Mouse (Mus musculus) E14TG2a.4 (cell line): Measurements from ENCODE around the gene Csf2.

Experiments used
- H3K27me3 ChIP-seq: 2 replicates; pipeline ENCODE4 v1.6.1; 2014; ENCODE audit warnings: low read length, control low read depth; ENCODE audit not compliant: insufficient read depth
- H3K36me3 ChIP-seq: 2 replicates; pipeline ENCODE4 v1.6.1; 2014; ENCODE audit warnings: low read length, control low read depth; ENCODE audit not compliant: insufficient read depth
- H3K4me1 ChIP-seq: replicated peaks from 2 replicates; pipeline ENCODE4 v1.6.1; 2014; ENCODE audit warnings: low read depth, low read length, control low read depth
- H3K4me3 ChIP-seq: replicated peaks from 2 replicates; pipeline ENCODE4 v1.5.1; 2014; ENCODE audit warnings: mild to moderate bottlenecking, low read length
- H3K9me3 ChIP-seq: 2 replicates; pipeline ENCODE4 v1.6.1; 2014; ENCODE audit warnings: low read length, control low read depth
- CTCF ChIP-seq: conservative IDR thresholded peaks from 2 replicates; pipeline ENCODE4 v1.5.1; 2014; ENCODE audit warnings: low read length
- NANOG ChIP-seq: IDR thresholded peaks from 2 replicates; pipeline ENCODE4 v1.6.1; 2014; ENCODE audit warnings: borderline replicate concordance, low read length, mixed read lengths
- POU5F1 ChIP-seq: IDR thresholded peaks from 2 replicates; pipeline ENCODE4 v1.6.1; 2014; ENCODE audit warnings: low read length, borderline replicate concordance

Csf2 gene

DNA sequence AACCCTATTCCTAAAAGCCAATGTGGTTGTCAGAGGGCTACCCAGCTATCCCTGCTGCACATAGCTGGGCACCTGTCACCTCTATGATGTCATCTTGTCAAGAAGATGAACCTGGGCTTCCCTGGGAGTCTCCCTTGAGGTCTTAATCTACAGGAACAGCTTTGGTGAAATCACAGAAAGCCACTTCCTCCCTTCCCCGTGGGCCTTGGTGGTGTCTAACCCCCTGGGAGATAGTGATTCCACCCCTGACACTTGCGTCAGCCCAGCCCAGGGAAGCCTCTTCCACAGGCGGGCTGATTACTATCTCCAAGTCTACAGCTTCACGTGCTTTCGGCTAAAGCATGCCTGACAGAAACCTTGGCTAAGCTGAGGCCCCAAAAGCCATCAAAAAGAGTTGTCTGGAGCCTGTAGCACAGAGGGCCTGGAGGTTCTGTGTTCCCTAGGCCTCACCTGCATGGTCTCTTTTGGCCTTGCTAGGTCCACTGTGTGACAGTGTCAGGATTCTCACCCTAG lies 22.0 kb upstream of the Csf2 start:
- TF ChIP-seq NANOG (no peak), CTCF (no peak), POU5F1 (no peak)
- H3K4me3 ChIP-seq = no peak overlapping the region
- no peaks in the 10 kb centered on the region for H3K27me3 ChIP-seq
- no peaks in the 10 kb centered on the region for H3K9me3 ChIP-seq
- H3K36me3 ChIP-seq = no peaks in the 10 kb centered on the region
- H3K4me1 ChIP-seq = 0 out of 2 replicates have a peak, but pooled peaks cover 3% of the 10 kb centered on the region

DNA sequence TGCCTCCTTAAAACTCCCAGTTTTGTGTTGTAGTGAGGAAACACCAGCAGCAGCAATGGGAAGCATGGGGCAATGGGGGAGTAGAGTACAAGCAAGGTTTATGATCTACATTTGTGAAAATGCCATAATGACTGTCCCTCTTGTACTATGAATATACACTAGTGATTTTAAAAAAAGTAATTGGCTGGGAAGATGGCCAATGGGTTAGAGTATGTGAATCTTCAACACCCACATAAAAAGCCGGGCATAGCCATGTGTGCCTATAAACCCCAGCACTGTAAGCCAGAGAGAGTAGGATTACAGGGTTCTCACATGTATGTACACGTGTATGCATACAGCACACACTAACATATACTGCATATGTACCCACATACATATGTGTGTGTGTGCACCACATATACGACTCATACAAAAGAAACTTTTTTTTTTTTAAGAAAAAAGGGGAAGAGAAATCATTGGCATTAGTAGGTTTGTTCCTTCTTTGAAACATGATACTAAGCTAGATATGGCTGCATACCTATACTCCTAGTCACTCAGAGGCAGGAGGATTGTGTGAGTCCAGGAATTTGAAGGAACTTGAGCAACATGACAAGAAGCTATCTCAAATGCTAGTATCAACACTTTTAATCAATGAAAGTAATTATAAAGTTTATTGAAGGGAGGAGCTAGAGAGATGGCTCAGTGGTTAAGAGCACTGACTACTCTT lies 19.9 kb upstream of the Csf2 start:
- Histone ChIP-seq H3K36me3 (no peaks in the 10 kb centered on the region), H3K4me3 (no peak overlapping the region), H3K27me3 (no peaks in the 10 kb centered on the region), H3K4me1 (peaks cover 4% of the 10 kb centered on the region), H3K9me3 (no peaks in the 10 kb centered on the region)
- TF ChIP-seq CTCF (no peak), NANOG (no peak)

DNA sequence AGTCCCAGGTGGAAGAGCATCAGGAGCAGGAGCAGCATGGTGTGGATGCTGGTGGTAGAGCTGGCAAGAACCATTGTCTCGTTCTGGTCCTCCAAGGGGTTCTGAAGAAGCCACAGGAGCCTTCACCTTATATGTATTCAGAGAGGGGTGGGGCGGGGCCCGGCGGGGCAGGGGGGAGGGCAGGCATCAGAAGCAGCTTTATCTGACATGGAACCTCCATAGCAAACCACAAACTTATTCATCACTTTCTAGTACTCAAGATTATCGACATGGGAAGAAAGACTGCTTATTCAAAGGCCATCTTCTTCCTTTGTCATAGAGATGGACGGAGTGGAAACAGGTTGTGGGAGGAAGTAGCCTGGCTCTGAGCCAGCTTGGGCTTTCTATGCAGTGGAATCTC lies 17.7 kb upstream of the Csf2 start, which contains the start of gene Il3:
TSS of gene Il3 (minus strand) at position 101 of the 400 bp plus-strand sequence.
- no peaks in the 10 kb centered on the region for H3K9me3 ChIP-seq
- no peaks in the 10 kb centered on the region for H3K27me3 ChIP-seq
- TF ChIP-seq NANOG (no peak), CTCF (no peak), POU5F1 (no peak)
- peaks cover 8% of the 10 kb centered on the region for H3K4me1 ChIP-seq
- H3K36me3 ChIP-seq = no peaks in the 10 kb centered on the region
- no peak within 1 kb of the TSS for H3K4me3 ChIP-seq

DNA sequence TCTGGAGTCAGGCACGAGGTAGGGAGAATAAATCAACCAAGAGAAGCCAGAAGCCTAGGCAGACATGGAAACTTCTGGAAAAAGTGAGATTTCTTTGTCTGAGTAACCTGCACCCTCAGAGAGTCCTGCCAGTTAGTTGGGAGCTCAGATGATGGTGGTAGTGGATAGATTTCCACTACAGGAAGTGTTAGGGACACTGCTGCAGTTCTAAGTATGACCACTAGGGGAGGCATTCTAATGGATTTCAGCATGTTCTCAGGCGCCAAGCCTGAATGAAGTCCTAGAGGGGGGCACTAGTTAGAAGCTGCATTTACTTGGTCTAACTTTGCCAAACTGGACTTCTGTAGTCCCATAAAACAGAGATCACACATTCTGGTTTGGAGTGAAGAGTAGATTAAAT lies 15.1 kb upstream of the Csf2 start:
- TF ChIP-seq CTCF (peak; percentile 99), POU5F1 (no peak), NANOG (no peak)
- peaks cover 16% of the 10 kb centered on the region for H3K4me1 ChIP-seq
- no peak overlapping the region for H3K4me3 ChIP-seq
- H3K36me3 ChIP-seq = no peaks in the 10 kb centered on the region
- no peaks in the 10 kb centered on the region for H3K27me3 ChIP-seq
- H3K9me3 ChIP-seq = no peaks in the 10 kb centered on the region

DNA sequence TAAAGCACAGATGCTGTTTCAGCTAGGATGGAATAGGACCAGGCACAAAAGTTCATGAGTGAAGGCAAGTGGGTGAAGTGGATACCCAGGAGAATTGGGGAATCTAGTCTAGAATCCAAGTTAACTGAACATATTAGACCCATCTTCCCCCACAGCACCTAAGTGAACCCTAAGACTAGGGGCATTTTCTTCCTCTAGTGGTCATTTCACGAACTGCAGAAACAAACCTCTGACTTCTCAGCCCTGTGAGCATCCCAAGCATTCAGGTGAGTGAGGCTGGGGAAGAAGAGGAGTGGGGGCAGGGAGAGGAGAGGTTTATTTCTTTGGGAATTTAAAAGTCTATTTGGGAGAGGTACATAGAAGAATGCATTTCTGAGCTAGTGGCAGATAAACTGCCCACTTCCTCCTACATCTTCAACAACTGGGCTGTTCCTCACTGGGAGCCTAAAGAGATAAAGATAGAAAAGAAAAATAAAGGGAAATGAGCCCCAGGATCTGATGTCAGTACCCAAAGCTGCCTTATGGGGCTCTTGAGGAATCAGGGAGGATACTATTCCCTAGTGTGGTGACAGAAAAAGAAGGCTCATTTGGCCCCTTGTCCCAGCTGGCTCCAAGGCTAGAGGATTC lies 14.1 kb upstream of the Csf2 start:
- no peaks in the 10 kb centered on the region for H3K9me3 ChIP-seq
- H3K4me3 ChIP-seq = no peak overlapping the region

DNA sequence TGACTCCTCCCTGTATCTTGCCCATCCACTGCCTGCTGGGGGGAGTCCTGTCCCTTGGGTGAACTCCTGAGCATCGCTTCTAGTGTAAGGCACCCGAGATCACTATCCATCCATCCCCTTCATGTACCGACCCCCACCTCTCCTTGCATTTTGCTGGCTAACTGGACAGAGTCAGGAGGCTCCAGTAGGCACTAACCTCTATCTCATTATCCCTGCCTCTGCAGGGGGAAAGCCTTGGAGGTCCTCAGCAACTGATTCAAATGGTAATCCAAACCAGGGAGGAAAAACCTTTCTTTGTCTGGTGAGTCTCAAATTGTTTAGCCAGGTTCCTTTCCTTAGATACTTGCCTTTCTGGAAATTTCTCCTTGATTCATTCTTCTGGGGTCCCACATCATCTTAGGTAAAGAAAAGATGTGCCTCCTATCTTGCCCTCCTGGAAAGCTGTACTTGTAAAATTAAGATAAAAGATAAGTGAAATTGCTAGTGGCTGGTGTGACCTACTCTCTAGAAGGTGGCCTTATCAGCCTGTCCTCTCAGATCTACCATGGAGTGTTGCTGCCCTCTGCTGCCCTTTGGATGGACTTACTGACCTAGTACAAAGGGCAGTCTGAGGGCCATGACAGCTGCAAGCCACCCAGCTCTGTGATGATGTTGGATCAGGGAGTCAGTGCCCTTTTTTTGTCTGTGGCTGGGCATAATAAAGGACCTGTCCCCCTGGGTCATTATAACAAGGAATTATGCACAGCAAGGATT lies 7.3 kb upstream of the Csf2 start:
- H3K4me3 ChIP-seq = no peak overlapping the region
- H3K36me3 ChIP-seq = no peaks in the 10 kb centered on the region
- H3K9me3 ChIP-seq = no peaks in the 10 kb centered on the region
- H3K4me1 ChIP-seq = peaks cover 51% of the 10 kb centered on the region
- TF ChIP-seq CTCF = peak; percentile 32
- no peak for TF ChIP-seq NANOG
- no peak for TF ChIP-seq POU5F1
- H3K27me3 ChIP-seq = peaks cover 5% of the 10 kb centered on the region; the same call in 1 of the 2 replicates

More for the DNA sequence above, 14.1 kb upstream of the Csf2 start:
- TF ChIP-seq NANOG (no peak), CTCF (peak; percentile 60)
- peaks cover 25% of the 10 kb centered on the region for H3K4me1 ChIP-seq
- no peaks in the 10 kb centered on the region for H3K36me3 ChIP-seq
- H3K27me3 ChIP-seq = no peaks in the 10 kb centered on the region

DNA sequence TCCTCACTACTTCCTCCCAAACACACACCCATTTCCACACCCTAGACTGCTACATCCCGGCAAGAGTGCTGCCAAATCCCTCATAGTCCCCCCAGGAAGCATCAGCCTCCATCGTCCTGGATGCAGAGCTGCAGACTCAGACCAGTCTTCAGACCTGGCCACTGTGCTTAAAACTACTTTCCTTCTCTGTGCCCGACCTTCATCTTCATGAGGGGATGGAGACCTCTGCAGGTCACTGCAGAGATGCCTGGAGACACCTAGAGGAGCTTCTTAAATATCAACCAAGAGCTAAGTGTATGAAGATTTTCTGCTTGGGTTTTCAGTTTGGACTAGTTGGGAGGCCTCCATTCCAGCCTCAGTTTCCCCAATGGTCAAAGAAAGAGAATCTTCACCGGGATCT lies 4.6 kb upstream of the Csf2 start:
- Histone ChIP-seq H3K4me1 (peaks cover 40% of the 10 kb centered on the region), H3K27me3 (peaks cover 5% of the 10 kb centered on the region; the same call in 1 of the 2 replicates), H3K4me3 (no peak overlapping the region), H3K9me3 (no peaks in the 10 kb centered on the region), H3K36me3 (no peaks in the 10 kb centered on the region)
- no peak for TF ChIP-seq CTCF
- TF ChIP-seq POU5F1 = no peak
- no peak for TF ChIP-seq NANOG

DNA sequence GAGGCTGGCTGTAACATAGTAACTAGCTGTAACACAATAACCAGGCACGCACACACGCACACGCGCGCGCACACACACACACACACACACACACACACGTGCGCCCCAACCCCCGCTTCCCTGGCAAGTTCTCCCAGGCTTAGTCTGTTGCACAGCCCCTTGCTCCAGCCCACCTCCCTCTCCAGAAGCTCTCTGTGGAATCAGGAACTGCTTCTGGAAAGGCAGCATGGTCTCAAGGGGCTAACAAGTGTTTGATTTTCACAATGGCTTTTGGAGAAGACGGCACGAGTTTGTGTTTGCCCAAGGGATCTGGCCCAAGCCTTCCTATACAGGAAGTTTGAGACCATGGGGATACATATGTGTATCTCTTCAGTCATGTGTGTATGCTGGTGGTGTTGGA lies 1.1 kb upstream of the Csf2 start:
- no peak overlapping the region for H3K4me3 ChIP-seq
- no peaks in the 10 kb centered on the region for H3K9me3 ChIP-seq
- TF ChIP-seq POU5F1 (no peak), NANOG (no peak), CTCF (no peak)
- no peaks in the 10 kb centered on the region for H3K36me3 ChIP-seq
- H3K27me3 ChIP-seq = peaks cover 5% of the 10 kb centered on the region; the same call in 1 of the 2 replicates
- peaks cover 7% of the 10 kb centered on the region; the same call in 1 of the 2 replicates for H3K4me1 ChIP-seq
